Mouse (Mus musculus): Measurements from ENCODE around the gene Mrps5. TPM values are rescaled to one million over a fixed set of nuclear protein-coding genes. Genes with fewer than 3 reads are reported as not detected.

Mrps5 gene
- polyA plus RNA-seq, 1 experiment: 70.3 TPM

DNA sequence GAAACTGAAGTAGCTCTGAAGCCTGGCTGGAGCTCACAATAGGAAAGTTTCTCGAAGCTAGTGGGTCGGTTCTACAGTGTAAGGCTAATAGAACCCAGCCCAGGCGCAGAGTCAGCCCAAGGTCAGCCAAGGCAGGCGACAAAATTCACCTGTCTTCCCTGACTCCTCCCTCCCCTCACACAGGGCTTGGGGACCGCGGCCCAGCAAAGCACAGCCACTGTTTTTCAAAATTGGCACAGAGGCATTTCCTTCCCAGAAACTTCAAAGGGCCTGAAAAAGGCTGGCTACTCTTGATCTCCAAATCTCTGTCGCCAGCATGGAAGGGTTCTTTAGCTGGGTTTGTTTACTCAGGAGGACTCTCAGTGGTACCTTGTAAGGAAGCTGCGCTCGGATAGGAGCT, 68.4 kb downstream of the Mrps5 start:
- no peak overlapping the region for H3K4me3 ChIP-seq (ENCODE audit: insufficient read depth, low read length)

DNA sequence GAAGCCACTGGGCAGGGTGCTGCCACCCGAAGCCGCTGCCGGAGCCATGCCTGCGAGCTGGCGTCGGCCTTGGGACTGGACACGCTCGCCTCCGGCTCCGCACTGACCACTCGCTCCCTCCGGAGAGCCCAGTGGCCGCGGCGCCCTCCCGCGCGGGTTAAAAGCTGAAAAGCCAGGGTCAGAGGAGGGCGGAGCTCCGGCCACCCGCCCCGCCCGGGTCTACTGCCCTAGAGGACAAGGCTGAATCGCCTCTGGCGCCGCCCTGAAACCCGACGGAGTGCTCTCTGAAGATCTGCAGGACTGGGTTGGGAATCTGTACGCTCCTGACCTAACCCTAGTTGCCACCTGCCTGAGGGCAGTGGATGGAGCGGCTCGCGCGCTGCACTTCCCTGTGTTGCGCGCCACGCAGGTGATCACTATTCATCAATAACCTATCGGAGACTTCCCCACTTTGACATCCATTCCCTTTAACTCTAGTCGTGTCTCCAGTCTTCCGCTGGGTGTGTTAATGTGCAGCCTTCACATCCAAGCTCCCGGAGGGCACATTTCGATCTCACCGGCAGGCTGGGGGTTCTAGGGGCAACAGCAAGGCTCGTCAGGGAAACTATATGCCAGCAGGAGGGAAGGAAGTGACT, 69.2 kb downstream of the Mrps5 start, which contains the start of gene Mal:
Mal (minus strand) TSS at position 610 of the 635 bp plus-strand sequence.
- H3K27ac ChIP-seq (ENCODE audit: insufficient read depth, low read length): no peak within 1 kb of the TSS
- TF ChIP-seq POLR2A (IDR thresholded peaks at IDR 0.05; ENCODE audit: low read depth, low read length): no peak
- no peak for TF ChIP-seq CTCF (IDR thresholded peaks at IDR 0.05; ENCODE audit: borderline replicate concordance, insufficient read depth, low read length)
- H3K4me1 ChIP-seq (ENCODE audit: control insufficient read depth, insufficient read depth, low read length): no peaks in the 10 kb centered on the region
- H3K4me3 ChIP-seq (ENCODE audit: insufficient read depth, low read length): no peak within 1 kb of the TSS

More for the DNA sequence above, 68.4 kb downstream of the Mrps5 start:
- Histone ChIP-seq H3K4me1 (ENCODE audit: control insufficient read depth, insufficient read depth, low read length) (no peaks in the 10 kb centered on the region), H3K27ac (ENCODE audit: insufficient read depth, low read length) (no peak overlapping the region)
- no peak for TF ChIP-seq POLR2A (IDR thresholded peaks at IDR 0.05; ENCODE audit: low read depth, low read length)
- TF ChIP-seq CTCF (IDR thresholded peaks at IDR 0.05; ENCODE audit: borderline replicate concordance, insufficient read depth, low read length): no peak

Other genes with a start within 250 kb of the Mrps5 start
- gene Astl, start 248.6 kb upstream of the Mrps5 start, polyA plus RNA-seq (2011; ENCODE audit: insufficient read length, low read depth, missing spikeins): not detected in 2 replicates
- gene Adra2b, start 224.0 kb upstream of the Mrps5 start, polyA plus RNA-seq (2011; ENCODE audit: insufficient read length, low read depth, missing spikeins): not detected in 2 replicates
- not detected in 2 replicates for gene Gpat2, start 162.0 kb upstream of the Mrps5 start, polyA plus RNA-seq (2011; ENCODE audit: insufficient read length, low read depth, missing spikeins)
- 5.1 and 12.3 TPM in 2 replicates for gene Fahd2a, start 142.7 kb upstream of the Mrps5 start, polyA plus RNA-seq (2011; ENCODE audit: insufficient read length, low read depth, missing spikeins)
- gene Kcnip3, start 65.1 kb upstream of the Mrps5 start, polyA plus RNA-seq (2011; ENCODE audit: insufficient read length, low read depth, missing spikeins): 2.1 and 2.2 TPM in 2 replicates
- not detected in 2 replicates for gene Prom2, start 45.8 kb upstream of the Mrps5 start, polyA plus RNA-seq (2011; ENCODE audit: insufficient read length, low read depth, missing spikeins)
- 2.9 and 3.1 TPM in 2 replicates for gene Zfp661, start 128 bp upstream of the Mrps5 start, polyA plus RNA-seq (2011; ENCODE audit: insufficient read length, low read depth, missing spikeins)
- gene Mal, start 69.5 kb downstream of the Mrps5 start, polyA plus RNA-seq (2011; ENCODE audit: insufficient read length, low read depth, missing spikeins): not detected in 2 replicates
- not detected in 2 replicates for gene Mall, start 142.7 kb downstream of the Mrps5 start, polyA plus RNA-seq (2011; ENCODE audit: insufficient read length, low read depth, missing spikeins)
- gene Nphp1, start 201.7 kb downstream of the Mrps5 start, polyA plus RNA-seq (2011; ENCODE audit: insufficient read length, low read depth, missing spikeins): 16.7 and 23.0 TPM in 2 replicates
- 15.2 and 15.9 TPM in 2 replicates for gene Mtln, start 205.3 kb downstream of the Mrps5 start, polyA plus RNA-seq (2011; ENCODE audit: insufficient read length, low read depth, missing spikeins)
- gene Bub1, start 244.6 kb downstream of the Mrps5 start, polyA plus RNA-seq (2011; ENCODE audit: insufficient read length, low read depth, missing spikeins): 33.6 and 62.4 TPM in 2 replicates